Mouse (Mus musculus) kidney, adult 9 months (tissue): ENCODE results near the gene Rnf168.

Source experiments
- DNase-seq: peaks from one replicate; pipeline ENCODE4 v3.0.0; 2022

Rnf168 gene

GRCm38 (mm10) chr16:32316601-32317000, 39.3 kb downstream of the Rnf168 start:
- no peak for DNase-seq

- no peak for DNase-seq
Measured at GRCm38 (mm10) chr16:32323953-32324352, 46.7 kb downstream of the Rnf168 start.

- DNase-seq = no peak
Measured at GRCm38 (mm10) chr16:32330876-32331670, 53.8 kb downstream of the Rnf168 start.

- peak; percentile 98 for DNase-seq
Measured at GRCm38 (mm10) chr16:32332040-32332555, 54.8 kb downstream of the Rnf168 start, which contains the start of gene Ubxn7. Ubxn7 (plus strand) TSS chr16:32332257.

- peak; percentile 70 for DNase-seq
Measured at GRCm38 (mm10) chr16:32332556-32333511, 55.6 kb downstream of the Rnf168 start.

GRCm38 (mm10) chr16:32335146-32335545, 57.9 kb downstream of the Rnf168 start:
- DNase-seq = no peak

- no peak for DNase-seq
Measured at GRCm38 (mm10) chr16:32336026-32336780, 58.9 kb downstream of the Rnf168 start.

GRCm38 (mm10) chr16:32337001-32337400, 59.7 kb downstream of the Rnf168 start:
- DNase-seq = no peak

- no peak for DNase-seq
Measured at GRCm38 (mm10) chr16:32340451-32340850, 63.2 kb downstream of the Rnf168 start.

GRCm38 (mm10) chr16:32345521-32345920, 68.3 kb downstream of the Rnf168 start:
- DNase-seq = peak; percentile 39

GRCm38 (mm10) chr16:32350776-32351175, 73.5 kb downstream of the Rnf168 start:
- DNase-seq = no peak
